Mouse (Mus musculus) A20 (cell line): ENCODE results near the gene Ttll5.

ENCODE experiments used
- DNase-seq: peaks from one replicate; pipeline ENCODE4 v3.0.0-alpha.2; 2011; ENCODE audit warnings: low read depth, low spot score

The Ttll5 gene

DNA sequence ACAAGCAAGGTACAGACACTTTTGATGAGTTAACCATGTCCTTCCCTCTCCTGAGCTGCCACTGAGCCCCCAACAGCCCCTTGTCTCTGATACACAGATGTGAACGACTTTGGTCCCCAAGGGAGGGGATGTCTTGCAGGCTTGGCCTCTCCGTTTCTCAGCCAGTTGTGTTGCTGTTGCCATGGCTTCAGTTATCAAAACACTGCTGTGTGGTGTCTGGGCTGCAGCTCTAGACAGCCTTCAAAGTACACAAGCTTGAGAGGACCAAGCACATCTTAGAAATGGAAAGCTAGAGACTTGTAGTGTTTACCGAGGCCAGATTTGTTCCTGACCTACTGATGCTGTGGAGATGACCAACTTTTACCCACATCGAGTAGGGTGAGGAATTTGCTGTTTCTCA lies 102.4 kb downstream of the Ttll5 start:
- no peak for DNase-seq

DNA sequence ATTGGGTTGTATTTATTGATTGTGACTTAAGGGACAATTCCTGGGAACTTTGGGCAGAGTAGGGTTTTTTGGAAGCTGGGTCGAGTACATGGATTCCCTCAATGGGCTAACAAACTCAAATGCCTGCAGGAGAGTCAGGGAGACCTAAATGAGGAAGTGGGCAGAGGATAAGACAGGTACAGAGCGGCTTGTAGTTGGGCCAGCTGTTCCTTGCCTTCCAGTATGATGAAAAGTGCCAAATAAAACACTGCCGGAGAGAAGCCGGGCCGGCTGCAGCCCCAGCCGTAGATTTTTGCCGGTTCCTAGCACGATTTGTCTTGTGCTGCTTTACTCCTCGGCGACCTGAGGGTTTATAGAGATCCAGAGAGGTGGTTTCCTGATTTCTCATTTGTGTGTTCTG lies 104.1 kb downstream of the Ttll5 start:
- DNase-seq, result peak; percentile 30

DNA sequence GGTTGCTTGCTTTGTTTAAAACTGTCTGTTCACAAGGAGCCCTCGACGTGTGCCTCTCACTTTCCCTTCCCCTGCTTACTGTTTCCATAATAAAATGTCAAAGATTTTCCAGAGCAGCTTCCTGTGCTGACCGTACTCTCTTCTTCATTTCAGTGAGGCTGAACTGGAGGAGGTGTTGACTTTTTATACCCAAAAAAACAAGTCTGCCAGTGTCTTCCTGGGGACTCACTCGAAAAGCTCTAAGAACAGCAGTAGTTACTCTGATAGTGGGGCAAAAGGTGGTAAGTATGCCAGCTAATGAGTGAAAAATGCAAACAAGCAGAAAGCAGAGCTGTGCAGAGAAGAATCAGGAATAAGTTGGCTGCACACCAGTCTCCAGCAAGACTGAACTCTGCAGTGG lies 105.3 kb downstream of the Ttll5 start:
- DNase-seq, result no peak

DNA sequence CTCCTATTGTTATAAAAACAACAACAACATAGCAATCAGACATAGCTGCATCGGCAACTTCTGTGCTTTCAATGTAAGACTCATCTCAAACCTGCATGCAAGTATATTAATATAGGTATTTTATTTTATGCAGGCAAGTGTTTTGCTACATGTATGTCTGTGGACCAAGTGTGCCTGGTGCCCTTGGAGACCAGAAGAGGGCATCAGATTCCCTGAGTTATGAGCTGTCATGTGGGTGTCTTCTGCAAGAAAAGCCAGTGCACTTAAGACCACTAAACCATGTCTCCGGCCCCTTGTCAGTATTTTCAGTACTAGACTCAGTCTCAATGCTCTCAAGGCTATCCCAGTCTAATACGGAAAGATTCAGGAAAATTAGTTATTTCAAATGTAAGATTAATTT lies 106.3 kb downstream of the Ttll5 start:
- DNase-seq, result no peak

DNA sequence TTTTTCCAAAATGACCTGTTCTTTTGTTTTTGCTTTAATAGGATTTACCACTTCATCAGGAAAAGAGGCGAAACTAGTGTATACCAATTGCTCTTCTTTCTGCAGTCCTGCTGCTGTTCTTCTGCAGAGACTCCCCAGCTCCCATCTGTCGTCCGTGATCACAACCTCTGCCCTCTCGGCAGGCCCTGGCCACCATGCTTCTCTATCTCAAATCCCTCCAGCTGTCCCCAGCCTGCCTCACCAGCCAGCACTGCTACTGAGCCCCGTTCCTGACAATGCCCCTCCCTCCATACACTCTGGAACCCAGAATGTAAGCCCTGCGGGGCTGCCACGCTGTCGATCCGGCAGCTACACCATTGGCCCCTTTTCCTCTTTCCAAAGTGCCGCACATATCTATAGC lies 108.8 kb downstream of the Ttll5 start:
- no peak for DNase-seq

DNA sequence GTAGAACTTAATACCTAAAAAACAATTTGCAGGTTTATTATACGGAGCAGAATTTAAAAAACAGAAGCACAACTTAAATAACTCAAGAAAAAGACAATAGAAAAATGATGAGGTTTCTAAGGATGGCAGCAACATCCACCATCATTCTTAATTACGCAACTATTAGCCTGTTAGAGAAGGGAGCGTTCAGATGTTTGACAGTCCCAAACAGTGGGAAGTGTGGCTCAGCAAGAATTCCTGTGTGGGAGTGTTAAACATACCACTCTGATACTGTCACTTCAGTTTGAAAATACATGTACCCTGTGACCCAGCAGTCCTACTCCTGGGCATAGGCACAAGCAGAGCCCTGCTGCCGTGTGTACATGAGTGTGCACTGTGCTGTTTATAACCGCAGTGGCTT lies 112.9 kb downstream of the Ttll5 start:
- DNase-seq, result no peak

DNA sequence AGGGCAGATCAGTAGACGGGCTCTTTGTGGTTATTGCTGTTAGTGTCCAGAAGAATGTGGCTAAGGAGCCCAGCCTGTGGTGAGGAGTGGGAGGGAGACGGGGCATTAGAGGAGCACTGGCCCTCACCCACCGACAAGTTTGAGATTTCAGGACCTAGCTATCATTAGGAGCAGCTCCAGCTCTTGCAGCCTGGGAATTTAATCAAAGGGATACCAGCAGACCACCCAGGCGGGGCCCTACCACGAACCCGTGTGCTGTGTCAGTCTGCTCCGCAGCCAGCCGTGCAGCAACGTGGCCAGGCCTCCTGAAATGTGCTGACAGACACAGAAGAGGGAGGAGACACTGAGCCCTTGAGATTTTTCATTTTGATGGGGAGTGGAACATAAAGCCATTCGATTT lies 119.0 kb downstream of the Ttll5 start:
- no peak for DNase-seq

DNA sequence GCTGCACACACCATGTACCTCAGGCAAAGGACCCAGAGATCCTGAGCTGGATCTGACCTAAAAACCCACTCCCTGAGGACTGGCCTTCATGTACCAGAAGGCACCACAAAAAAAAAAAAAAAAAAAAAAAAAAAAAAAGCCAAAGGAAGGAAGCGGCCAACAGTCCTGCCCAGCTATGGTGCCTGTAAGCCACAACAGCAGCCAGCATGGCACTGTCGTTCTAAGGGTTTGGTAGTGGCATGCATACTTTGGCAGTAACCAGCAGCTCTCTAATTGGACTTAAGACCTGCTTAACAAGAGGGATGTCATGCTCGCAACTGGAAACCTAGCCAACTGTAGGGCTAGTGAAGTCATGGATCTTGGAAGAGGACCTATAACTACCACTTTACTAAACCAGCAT lies 120.0 kb downstream of the Ttll5 start:
- no peak for DNase-seq

DNA sequence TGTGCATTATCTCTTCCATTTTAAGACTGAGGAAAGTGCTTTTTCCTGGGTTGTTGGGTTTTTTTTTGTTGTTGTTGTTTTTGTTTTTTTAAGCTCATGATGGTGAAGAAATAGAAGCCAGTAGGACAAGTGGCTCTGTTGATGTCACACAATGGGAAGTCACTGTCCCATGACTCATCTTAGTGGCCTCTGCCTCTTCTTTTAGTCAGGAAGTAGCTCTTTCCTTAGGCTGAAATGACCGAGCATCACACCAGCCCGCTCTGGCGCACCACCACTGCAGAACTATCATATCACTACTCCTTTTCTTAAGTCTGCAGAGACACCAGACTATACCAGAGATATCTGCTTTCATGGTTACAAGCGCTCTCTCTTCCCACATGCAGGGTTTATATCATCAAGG lies 122.7 kb downstream of the Ttll5 start:
- DNase-seq, result no peak

DNA sequence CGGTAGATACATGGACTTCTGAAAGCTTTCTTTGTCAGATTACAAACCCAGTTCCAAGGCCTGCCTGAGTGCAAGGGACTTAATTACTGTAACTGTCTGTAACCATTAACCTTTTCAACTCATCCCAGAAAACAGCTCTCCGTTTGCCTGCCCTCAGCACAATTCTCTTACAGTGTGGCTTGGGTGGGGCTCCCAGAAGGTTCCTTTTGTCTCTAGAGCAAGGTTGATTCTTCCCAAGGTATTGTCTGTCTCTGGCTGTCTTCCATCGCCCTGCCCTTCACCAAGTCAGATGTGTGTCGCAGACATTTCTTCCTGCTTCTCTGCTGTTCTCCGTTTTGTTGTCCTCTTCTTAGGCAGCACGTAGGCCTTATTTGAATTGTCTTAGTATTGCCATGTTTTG lies 125.2 kb downstream of the Ttll5 start:
- DNase-seq, result no peak

DNA sequence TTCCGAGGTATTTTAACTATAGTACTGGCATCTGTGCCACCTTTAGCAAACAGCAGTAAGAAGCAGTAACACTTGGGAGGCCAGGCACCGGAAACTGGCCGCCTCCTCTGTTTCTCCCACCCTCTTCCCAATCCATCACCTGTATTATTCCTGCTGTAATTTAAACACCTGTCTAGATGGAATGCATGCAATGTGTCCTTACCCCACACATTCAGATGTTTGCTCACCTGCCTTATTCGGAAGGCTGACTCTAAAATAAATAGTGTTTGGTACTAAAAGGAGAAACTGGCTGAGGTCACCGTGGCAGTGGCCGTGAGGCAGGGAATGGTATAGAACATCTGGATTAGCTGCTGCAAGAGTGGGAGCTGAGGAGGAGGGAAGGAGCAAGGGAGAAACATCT lies 125.9 kb downstream of the Ttll5 start:
- no peak for DNase-seq

DNA sequence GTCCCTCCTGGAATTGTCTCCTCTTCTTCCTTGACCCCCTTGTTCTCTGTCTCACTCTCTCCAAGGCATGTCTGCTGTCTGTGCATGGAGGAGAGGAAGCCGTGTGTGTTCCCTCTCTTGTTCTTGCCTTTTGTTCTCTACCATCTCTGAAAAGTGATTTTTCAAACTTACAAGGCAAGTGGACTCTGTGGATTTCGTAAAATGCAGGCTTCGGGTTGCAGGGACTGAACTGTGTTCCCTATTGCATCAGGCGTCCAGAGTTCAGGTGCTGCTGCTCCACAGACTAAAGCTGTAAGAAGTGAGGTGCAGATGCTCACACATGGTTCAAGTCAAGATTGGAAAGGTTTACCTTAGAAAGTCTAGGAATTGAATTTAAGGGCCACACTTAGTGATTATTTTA lies 126.6 kb downstream of the Ttll5 start:
- DNase-seq, result no peak

DNA sequence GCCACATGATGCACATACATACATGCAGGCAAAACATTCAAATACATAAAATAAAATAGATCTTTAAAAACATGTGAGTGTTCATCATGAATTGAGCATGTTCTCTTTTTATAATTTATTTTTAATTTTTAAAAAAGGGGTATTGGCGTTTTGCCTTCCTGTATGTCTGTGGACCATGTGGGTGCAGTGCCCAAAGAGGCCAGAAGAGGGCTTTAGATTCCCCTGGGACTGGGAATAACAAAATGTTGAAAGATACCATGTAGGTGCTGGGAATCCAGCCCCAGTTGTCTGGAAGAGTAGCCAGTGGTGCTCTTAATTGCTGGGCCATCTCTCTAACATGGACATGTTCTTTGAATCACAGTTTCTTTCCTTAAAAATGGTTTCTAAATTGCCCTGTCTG lies 127.4 kb downstream of the Ttll5 start:
- no peak for DNase-seq

DNA sequence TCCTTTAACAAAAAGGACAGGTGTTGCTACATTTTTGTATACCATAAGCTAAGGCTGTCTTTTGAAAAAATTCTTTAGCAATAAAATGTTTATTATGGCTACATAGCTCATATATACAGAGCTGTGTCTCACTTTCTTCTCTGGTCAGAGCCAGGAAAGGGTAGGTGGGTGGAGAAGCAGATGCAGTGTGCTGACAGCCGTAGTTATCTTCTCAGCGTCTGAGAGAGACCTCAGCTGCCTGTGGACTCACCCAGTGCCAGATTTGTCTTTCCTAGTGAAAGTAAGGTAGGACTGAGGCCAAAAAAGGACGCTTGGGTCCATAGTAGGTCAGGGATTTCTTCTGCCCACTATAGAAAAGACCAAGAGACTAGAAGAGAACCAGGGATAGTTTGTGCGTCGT lies 127.9 kb downstream of the Ttll5 start:
- DNase-seq, result no peak

DNA sequence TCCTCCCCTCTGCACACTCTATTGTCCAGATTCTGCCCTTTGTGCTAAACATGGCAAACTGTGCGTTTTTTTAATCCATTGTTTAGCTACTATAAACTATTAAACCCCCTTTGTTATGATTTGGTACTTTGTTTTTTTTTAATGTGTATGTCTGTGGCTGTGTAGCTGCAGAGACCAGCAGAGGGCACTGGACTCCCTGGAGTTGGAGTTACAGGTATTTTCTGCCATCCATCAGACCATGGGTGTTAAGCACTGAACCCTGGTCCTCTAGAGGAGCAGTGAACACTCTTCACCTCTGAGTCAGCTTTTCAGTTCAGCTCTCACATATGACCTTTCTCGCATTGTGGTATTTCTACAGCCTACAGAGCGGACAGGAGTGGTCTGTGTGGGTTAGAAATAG lies 129.7 kb downstream of the Ttll5 start:
- DNase-seq, result peak; percentile 56

DNA sequence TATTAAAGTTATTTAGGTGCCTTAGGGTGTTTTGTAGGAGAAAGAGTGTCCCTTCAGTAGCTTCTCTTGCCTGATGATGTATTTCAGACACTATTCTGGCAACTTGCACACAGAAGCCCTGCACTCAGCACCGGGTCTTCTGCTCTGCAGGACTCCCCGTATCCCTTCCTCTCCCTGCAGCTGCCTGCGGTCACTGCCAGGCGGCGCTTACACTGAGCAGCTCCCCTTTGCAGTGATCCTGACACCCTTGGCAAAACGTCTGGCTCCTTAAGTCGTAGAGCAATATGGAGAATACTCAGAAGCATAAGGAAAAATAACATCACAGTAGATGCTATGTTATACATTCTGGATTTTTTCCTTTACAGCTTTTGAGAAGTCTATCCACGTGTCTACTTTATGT lies 130.6 kb downstream of the Ttll5 start:
- no peak for DNase-seq

DNA sequence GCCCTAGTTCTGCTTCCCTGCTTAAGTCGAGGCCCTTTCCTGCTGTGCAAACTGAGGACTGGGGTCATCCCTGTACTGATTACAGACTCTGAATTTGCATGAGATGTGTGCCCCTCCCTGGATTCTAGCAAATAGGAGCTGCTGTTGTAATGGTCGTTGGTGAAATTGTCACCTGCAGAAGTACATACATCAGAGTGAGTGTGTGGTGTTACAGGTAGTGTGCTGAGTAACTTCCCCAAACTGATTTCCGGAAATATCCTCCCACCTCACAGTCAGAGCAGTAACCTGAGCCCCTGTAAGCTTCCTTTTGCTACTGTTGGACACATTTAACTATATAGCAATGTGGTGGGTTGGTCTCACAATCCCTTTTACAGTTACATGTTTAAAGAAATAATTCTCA lies 131.2 kb downstream of the Ttll5 start:
- peak; percentile 73 for DNase-seq

DNA sequence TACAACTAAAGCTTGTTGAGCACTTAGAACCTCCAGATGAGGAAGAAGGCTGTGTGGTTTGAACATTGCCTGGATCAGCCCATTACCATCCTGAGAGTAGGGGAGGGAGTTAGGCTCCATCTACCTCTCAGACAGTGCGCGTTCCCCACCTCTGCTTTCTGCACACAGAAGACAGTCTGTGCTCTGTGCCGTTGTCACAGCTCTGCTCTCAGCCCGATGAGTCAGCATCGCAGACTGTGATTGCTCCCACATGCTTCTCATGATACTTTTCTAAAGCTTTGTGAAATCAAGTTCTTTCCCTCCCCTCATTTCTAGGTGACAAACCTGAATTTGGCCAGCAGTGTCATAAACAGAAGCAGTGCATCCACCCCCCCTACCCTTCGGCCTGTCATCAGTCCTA lies 131.8 kb downstream of the Ttll5 start:
- DNase-seq, result no peak

DNA sequence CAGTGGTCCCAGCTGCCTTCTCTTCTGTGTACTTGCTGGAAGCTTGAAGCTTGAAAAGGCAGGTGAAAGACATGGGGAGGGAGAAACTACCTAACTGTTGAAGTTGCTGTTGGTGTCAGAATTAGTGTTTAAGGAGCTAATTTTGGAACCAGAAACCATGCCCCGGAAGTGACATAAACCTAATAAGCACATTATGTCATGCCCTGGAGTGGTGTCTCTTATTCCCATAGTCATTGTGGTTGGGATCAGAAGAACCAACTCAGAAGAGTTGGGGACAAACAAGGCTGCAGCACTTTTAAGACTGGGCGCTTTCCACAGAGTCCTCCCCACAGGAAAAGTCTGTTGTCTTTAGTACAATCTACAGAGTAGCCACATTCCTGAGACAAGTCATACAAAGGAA lies 134.0 kb downstream of the Ttll5 start:
- no peak for DNase-seq

DNA sequence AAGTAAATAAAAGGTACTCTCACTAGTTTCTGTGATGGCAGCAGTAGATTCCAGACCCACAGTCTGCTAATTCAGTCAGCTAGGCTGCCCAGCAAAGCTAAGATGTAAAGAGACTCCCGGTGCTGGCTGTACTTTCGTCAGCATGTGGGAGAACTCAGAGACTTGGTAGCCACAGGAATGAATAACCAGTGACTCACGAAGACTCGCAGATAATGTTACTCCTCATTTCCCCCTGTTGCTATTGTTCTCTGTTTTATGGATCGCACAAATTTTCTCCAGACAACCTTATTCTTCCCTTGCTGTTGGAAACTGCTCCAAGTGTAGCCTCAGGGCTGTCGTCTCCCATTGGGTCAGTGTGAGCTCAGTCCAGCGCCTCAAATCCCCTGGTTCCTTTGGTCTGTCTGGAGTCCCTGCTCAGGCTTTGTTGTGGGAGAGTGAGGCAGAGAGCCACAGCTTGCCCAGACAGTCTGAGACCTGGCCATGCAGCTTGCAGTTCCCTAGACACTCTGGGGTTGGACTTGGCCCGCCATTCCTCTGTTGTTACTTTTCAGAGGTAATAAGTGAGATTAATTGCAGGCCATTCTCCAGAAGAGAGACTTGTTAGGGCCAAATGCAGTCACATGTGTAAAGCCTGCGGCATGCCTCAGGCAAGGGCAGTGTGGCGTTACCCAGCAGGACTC lies 135.5 kb downstream of the Ttll5 start:
- DNase-seq, result no peak

DNA sequence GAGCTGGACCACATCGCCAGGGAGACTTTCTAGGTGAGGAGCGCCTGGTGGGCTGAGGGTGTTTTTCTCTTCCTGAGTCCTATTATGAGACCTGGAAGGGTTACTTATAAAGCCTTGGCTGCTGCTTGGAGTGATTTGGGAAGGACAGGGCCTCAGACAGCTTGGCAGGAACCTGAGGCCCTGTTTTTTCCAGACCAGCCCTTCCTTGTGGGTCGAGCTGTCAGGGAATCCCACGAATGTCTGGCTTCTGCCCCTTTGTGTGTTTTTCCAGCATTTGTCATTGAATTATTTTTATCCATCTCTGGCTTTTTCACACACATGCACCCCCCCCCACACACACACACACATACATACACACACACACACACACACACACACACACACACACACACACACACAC lies 136.2 kb downstream of the Ttll5 start:
- no peak for DNase-seq

DNA sequence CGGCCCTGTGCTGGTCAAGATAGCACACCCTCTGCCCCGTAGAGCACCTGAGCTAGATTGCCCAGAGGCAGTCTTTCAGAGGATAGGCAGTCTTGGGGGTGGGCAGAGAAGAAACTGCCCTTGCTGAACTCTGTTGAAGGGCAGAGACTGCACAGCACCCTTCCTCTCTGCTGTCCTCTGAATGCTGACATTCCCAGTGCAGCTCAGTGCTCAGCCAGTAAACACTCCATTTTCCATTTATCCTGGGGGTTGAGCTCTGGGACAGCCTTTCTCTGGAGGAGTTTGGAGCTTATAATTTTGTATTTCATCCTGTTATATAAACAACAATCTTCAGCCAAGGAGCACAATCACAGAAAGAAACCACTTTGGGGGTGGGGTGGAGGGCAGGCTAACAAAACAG lies 138.7 kb downstream of the Ttll5 start:
- DNase-seq, result no peak

DNA sequence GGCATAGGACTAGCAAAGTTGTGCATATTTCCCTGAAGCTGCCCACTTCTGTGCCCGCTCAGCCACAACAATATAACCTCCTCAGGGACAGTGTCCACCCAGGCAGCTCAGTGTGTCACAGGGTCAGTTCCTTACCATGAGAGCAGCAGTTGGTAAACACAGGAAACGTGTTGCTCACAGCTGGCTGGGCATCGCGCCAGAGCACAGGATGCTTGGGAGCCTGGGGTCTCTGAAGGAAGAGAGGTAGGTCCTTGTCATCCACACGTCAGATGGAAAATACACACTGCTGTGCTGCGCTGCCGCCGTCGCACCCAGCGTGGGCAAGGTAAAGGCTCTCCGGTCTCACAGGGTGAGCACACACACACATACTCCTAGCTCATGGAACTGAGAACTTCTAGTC lies 139.2 kb downstream of the Ttll5 start:
- no peak for DNase-seq

DNA sequence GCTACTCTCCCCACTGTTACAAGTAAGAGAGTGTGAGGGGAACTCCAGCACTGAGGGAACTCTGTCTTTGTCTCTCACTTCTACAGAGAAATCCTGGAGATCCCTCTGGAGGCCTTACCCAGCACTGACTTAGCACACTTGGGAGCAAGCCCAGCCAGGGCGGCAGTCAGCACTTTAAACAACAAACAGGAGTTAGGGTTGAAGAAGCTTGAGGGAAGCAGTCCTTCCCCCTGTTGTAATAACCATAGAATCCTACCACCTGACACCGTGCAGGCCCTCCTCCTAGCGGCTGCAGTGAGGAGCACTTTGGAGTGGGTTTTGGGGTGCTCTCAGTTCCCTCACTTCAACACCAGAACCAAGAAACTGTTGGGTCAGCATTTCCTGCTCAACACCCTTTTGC lies 140.0 kb downstream of the Ttll5 start:
- DNase-seq, result no peak
